ENCODE assay signal across 9 mouse cellular contexts in the genomic region with DNA sequence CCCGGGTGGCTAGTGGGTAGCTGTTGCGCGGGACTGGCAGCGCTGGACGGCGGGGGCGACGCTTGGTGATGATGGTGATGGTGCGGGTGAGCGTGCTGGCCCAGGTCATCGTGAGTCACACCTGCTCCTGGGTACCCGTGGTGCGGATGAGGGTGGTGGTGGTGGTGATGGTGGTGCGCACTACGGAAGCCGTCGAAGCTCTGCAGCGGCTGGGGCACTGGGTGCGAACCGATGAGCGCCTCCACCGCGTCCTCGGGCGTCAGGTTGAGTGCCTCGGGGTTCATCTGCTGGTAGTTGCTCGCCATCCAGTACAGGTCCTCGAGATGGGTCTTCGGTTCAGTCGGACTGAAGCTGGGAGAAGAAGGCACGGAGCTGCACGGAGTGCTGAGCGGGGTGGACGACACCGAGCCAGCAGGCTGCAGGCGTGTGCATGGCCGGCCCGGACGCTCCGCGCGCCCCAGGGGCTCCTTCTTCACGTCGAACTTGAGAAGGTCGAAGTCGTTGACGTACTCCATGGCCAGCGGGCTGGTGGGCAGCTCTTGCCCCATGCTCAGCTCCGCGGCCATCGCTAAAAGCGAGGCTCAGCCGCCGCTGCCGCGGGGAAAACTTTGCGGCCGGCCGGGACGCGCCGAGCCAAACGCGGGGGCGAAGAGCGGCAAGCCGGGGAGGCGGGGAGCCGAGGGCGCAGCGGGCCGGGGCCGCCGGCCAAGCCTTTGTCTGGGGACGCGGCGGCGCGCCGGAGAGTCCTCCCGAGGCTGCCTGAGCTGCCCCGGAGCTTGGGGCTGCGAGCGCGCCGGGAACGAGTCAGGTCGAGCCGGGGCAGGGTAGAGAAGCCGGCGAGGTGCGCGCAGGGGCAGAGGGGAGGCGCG. TPM values are rescaled to one million over a fixed set of nuclear protein-coding genes. Genes with fewer than 3 reads are reported as not detected.
DNase-seq lines count a peak whose midpoint lies in the region; ATAC-seq and TF ChIP-seq lines count a peak whose summit lies in the region.
"Had no signal": no experiment of that assay in that cellular context is flagged by ENCODE, and none has a peak within 500 bp of the region (broad histone marks: within the 10 kb centered on the region; RNA-seq: fewer than 3 reads in every experiment).

No protein-coding gene starts in this region.

- no peak overlapping the region for H3K27ac ChIP-seq in ES-E14 (ENCODE audit: insufficient read depth, low read depth, low read length, poor library complexity, severe bottlenecking)
- peak overlapping the region; percentile 92 for H3K27ac ChIP-seq in forebrain, embryonic 15.5 days (replicated peaks)
- peak overlapping the region; percentile 93 for H3K27ac ChIP-seq in limb, embryonic 15.5 days
- H3K27ac ChIP-seq in small intestine, adult 2 months (ENCODE audit: insufficient read depth, low read depth, low read length): peak overlapping the region; percentile 70

- ATAC-seq in forebrain, embryonic 15.5 days (replicated peaks): peak; percentile 6; the same call in 1 of the 2 replicates
- ATAC-seq in limb, embryonic 15.5 days (ENCODE audit: insufficient number of reproducible peaks, low FRiP score, low TSS enrichment, low read depth): 0 out of 2 replicates have a peak, but pooled peaks have one; percentile 19
- ATAC-seq in activated CD4-positive, CD25-positive, alpha-beta regulatory T cell, adult 4 months: no peak

- H3K27me3 ChIP-seq in forebrain, embryonic 15.5 days: peaks cover 66% of the 10 kb centered on the region
- peaks cover 65% of the 10 kb centered on the region for H3K27me3 ChIP-seq in limb, embryonic 15.5 days
- H3K27me3 ChIP-seq in small intestine, adult 2 months (ENCODE audit: control insufficient read depth, insufficient read depth, low read length): peaks cover 58% of the 10 kb centered on the region

- peak overlapping the region; percentile 60 to 70 for H3K4me3 ChIP-seq in ES-E14 (ENCODE audit: insufficient read depth in 1 of 2, low read depth in 1 of 2, low read length in 2 of 2, poor library complexity in 1 of 2, severe bottlenecking in 1 of 2)
- peak overlapping the region; percentile 71 for H3K4me3 ChIP-seq in forebrain, embryonic 15.5 days
- peak overlapping the region; percentile 67 for H3K4me3 ChIP-seq in limb, embryonic 15.5 days
- H3K4me3 ChIP-seq in small intestine, adult 2 months (ENCODE audit: low read depth, low read length): peak overlapping the region; percentile 81

- in situ Hi-C loops in ES-E14 (cut with MboI; ENCODE audit: low sequenced_read_pairs in 2 of 2, unreplicated experiment in 2 of 2): no loop called here

- under 1% methylated on average over 92 of the region's 95 CpGs for WGBS in forebrain, embryonic 15.5 days
- WGBS in limb, embryonic 15.5 days: under 1% methylated on average over 94 of the region's 95 CpGs
- WGBS in small intestine, adult 2 months: 2% methylated on average over 95 of the region's 95 CpGs

- H3K9ac ChIP-seq in ES-E14 (ENCODE audit: insufficient read depth, low read depth, low read length, poor library complexity, severe bottlenecking): peak overlapping the region; percentile 24; the same call in 1 of the 2 replicates
- H3K9ac ChIP-seq in forebrain, embryonic 15.5 days (replicated peaks): peak overlapping the region; percentile 84
- peak overlapping the region; percentile 57 for H3K9ac ChIP-seq in limb, embryonic 15.5 days

- TF ChIP-seq POLR2A in small intestine, adult 2 months (IDR thresholded peaks at IDR 0.05; ENCODE audit: low read depth, low read length): no peak

- H3K36me3 ChIP-seq in ES-E14 (ENCODE audit: control insufficient read depth, insufficient read depth, low read length, poor library complexity, severe bottlenecking): no peaks in the 10 kb centered on the region
- no peaks in the 10 kb centered on the region for H3K36me3 ChIP-seq in forebrain, embryonic 15.5 days
- H3K36me3 ChIP-seq in limb, embryonic 15.5 days: 0 out of 2 replicates have a peak, but pooled peaks cover 5% of the 10 kb centered on the region
- H3K36me3 ChIP-seq in small intestine, adult 2 months (ENCODE audit: control insufficient read depth, insufficient read depth, low read length): peaks cover 10% of the 10 kb centered on the region

- no peaks in the 10 kb centered on the region for H3K9me3 ChIP-seq in ES-E14 (ENCODE audit: control insufficient read depth, insufficient read depth, low read depth, low read length)
- H3K9me3 ChIP-seq in forebrain, embryonic 15.5 days: no peaks in the 10 kb centered on the region
- H3K9me3 ChIP-seq in limb, embryonic 15.5 days: no peaks in the 10 kb centered on the region

- peaks cover 0 to 7% of the 10 kb centered on the region in 2 experiments; a peak in 1 of 4 replicates for H3K4me1 ChIP-seq in ES-E14 (ENCODE audit: control insufficient read depth in 2 of 2, insufficient read depth in 2 of 2, low read length in 2 of 2, poor library complexity in 1 of 2)
- H3K4me1 ChIP-seq in forebrain, embryonic 15.5 days: peaks cover 50% of the 10 kb centered on the region
- H3K4me1 ChIP-seq in limb, embryonic 15.5 days: peaks cover 63% of the 10 kb centered on the region
- peaks cover 2% of the 10 kb centered on the region; the same call in 1 of the 2 replicates for H3K4me1 ChIP-seq in small intestine, adult 2 months (ENCODE audit: control insufficient read depth, insufficient read depth, insufficient read length, low read length)

- no peak for TF ChIP-seq CTCF in small intestine, adult 2 months (IDR thresholded peaks at IDR 0.05; ENCODE audit: extremely low read depth, insufficient read length, insufficient replicate concordance, low read depth, low read length)

- H3K4me2 ChIP-seq in forebrain, embryonic 15.5 days (replicated peaks): peak overlapping the region; percentile 92
- H3K4me2 ChIP-seq in limb, embryonic 15.5 days: peak overlapping the region; percentile 97

- peak; percentile 95 for DNase-seq in heart, adult 11 months
- no peak for DNase-seq in heart, adult 18-20 months
- no peak for DNase-seq in ES-E14 (ENCODE audit: low read depth, low spot score)
- DNase-seq in frontal cortex, postnatal 36 days (ENCODE audit: low spot score in 2 of 2): no peak

TF ChIP-seq in ES-E14, 5 proteins besides CTCF, POLR2A, EP300 and RAD21:
- TF ChIP-seq ZNF384 (IDR thresholded peaks at IDR 0.05; ENCODE audit: low read depth, low read length): no peak
- no peak for TF ChIP-seq CHD2 (IDR thresholded peaks at IDR 0.05; ENCODE audit: low read depth, low read length)

RNA-seq across cellular contexts. Expression of gene Mafb, which starts 0.5 kb away (rescaled TPM):
- total RNA-seq in heart, adult 18-20 months (2021): 1 to 10 TPM; 8.6 to 9.5 TPM
- total RNA-seq in ES-E14 (2012; rRNA removed): 0.21 and 0.45 TPM in 2 replicates
- 13.5 and 16.2 TPM in 2 replicates for polyA plus RNA-seq in forebrain, embryonic 15.5 days (2015; fragmentation: Nextera tagmentation; extraction: Ambion mirVana)
- 34.2 and 37.1 TPM in 2 replicates for polyA plus RNA-seq in limb, embryonic 15.5 days (2015; fragmentation: Nextera tagmentation; extraction: Ambion mirVana)
- polyA plus RNA-seq in small intestine, adult 2 months (2012; rRNA removed): 33.5 and 65.6 TPM in 2 replicates
- not detected for polyA plus RNA-seq in activated CD4-positive, CD25-positive, alpha-beta regulatory T cell, adult 4 months (2017; shearing (Covaris generic))
- total RNA-seq: MEL had no signal

RNA-seq across cellular contexts. Expression of gene Gm826, which starts 32.4 kb away (rescaled TPM):
- total RNA-seq in heart, adult 18-20 months (2021): 1 to 10 TPM; 7.7 to 8.2 TPM
- not detected in 2 replicates for total RNA-seq in ES-E14 (2012; rRNA removed)
- polyA plus RNA-seq in forebrain, embryonic 15.5 days (2015; fragmentation: Nextera tagmentation; extraction: Ambion mirVana): 0.24 TPM in 2 replicates
- polyA plus RNA-seq in limb, embryonic 15.5 days (2015; fragmentation: Nextera tagmentation; extraction: Ambion mirVana): 0.82 and 1.3 TPM in 2 replicates
- 0.13 and 0.65 TPM in 2 replicates for polyA plus RNA-seq in small intestine, adult 2 months (2012; rRNA removed)
- not detected for polyA plus RNA-seq in activated CD4-positive, CD25-positive, alpha-beta regulatory T cell, adult 4 months (2017; shearing (Covaris generic))
- total RNA-seq: MEL had no signal

Comparison
In these comparisons a context has a peak if more than half of its experiments do, and no peak if none do; other contexts are left out.
1. H3K9ac ChIP-seq: peak in every context shown above with its lines; median percentile 84 in forebrain, embryonic 15.5 days; 57 in limb, embryonic 15.5 days; 24 in ES-E14.
2. RNA of gene Mafb, which starts 0.5 kb away (polyA plus RNA-seq): 33.5 to 65.6 TPM in small intestine, adult 2 months, 34.2 to 37.1 TPM in limb, embryonic 15.5 days and 13.5 to 16.2 TPM in forebrain, embryonic 15.5 days; not detected in activated CD4-positive, CD25-positive, alpha-beta regulatory T cell, adult 4 months; every median in the first group is over 10 times any median in the second.
3. Peak in every context shown above with its lines, with median percentiles within 50 percentile points of each other: H3K4me3 ChIP-seq.